Comparison of ENCODE assay signal across 8 mouse cellular contexts in genomic region chr9:50500974-50501501, GRCm38 (mm10). TPM values are rescaled to one million over a fixed set of nuclear protein-coding genes. Genes with fewer than 3 reads are reported as not detected.
DNase-seq lines count a peak whose midpoint lies in the region; ATAC-seq and TF ChIP-seq lines count a peak whose summit lies in the region.

No protein-coding gene starts in this region.

- no peaks in the 10 kb centered on the region for H3K36me3 ChIP-seq in lung, postnatal 0 days (ENCODE audit: insufficient read depth, low read length)
- H3K36me3 ChIP-seq in embryonic facial prominence, embryonic 10.5 days (replicated peaks) = no peaks in the 10 kb centered on the region
- no peaks in the 10 kb centered on the region for H3K36me3 ChIP-seq in hindbrain, embryonic 14.5 days (replicated peaks; ENCODE audit: control insufficient read depth, insufficient read depth)
- H3K36me3 ChIP-seq in midbrain, embryonic 10.5 days = no peaks in the 10 kb centered on the region

- intact Hi-C loops in gastrocnemius, postnatal 14 days (cut with DNase I; ENCODE audit: low total_unique reads) = no loop called here

- H3K4me3 ChIP-seq in lung, postnatal 0 days (ENCODE audit: low read depth, low read length) = peak overlapping the region; percentile 8; the same call in 1 of the 2 replicates
- peak overlapping the region; percentile 48 for H3K4me3 ChIP-seq in embryonic facial prominence, embryonic 10.5 days
- peak overlapping the region; percentile 27 for H3K4me3 ChIP-seq in hindbrain, embryonic 14.5 days (replicated peaks; ENCODE audit: low read length)
- peak overlapping the region; percentile 47 for H3K4me3 ChIP-seq in midbrain, embryonic 10.5 days

- DNase-seq in lung, postnatal 0 days (ENCODE audit: low spot score) = peak; percentile 92
- DNase-seq in lung, postnatal 4 days = no peak
- peak; percentile 66 for DNase-seq in embryonic facial prominence, embryonic 10.5 days (ENCODE audit: low spot score)
- peak; percentile 77 for DNase-seq in hindbrain, embryonic 14.5 days (ENCODE audit: low spot score)
- DNase-seq in midbrain, embryonic 10.5 days (ENCODE audit: low spot score) = peak; percentile 48
- DNase-seq in frontal cortex, postnatal 36 days (ENCODE audit: low spot score in 2 of 2) = no peak
- DNase-seq in gastrocnemius, postnatal 14 days = no peak
- no peak for DNase-seq in urinary bladder, postnatal 14 days (ENCODE audit: low spot score)

- no peaks in the 10 kb centered on the region for H3K4me1 ChIP-seq in lung, postnatal 0 days (ENCODE audit: insufficient read depth, low read depth, low read length)
- H3K4me1 ChIP-seq in embryonic facial prominence, embryonic 10.5 days = peaks cover 18% of the 10 kb centered on the region
- H3K4me1 ChIP-seq in hindbrain, embryonic 14.5 days (replicated peaks; ENCODE audit: control insufficient read depth, insufficient read depth, low read length) = 0 out of 2 replicates have a peak, but pooled peaks cover 5% of the 10 kb centered on the region
- H3K4me1 ChIP-seq in midbrain, embryonic 10.5 days = peaks cover 23% of the 10 kb centered on the region

- no peak overlapping the region for H3K9ac ChIP-seq in lung, postnatal 0 days (replicated peaks; ENCODE audit: low read depth)
- peak overlapping the region; percentile 53 for H3K9ac ChIP-seq in hindbrain, embryonic 14.5 days

- H3K4me2 ChIP-seq in lung, postnatal 0 days (replicated peaks; ENCODE audit: low read depth, low read length) = peak overlapping the region; percentile 27
- peak overlapping the region; percentile 52 for H3K4me2 ChIP-seq in hindbrain, embryonic 14.5 days (replicated peaks)

- TF ChIP-seq CTCF in lung, postnatal 0 days (IDR thresholded peaks at IDR 0.05) = no peak

- ATAC-seq in lung, postnatal 0 days = peak; percentile 89
- ATAC-seq in hindbrain, embryonic 14.5 days (ENCODE audit: low FRiP score) = peak; percentile 76

- H3K9me3 ChIP-seq in lung, postnatal 0 days (ENCODE audit: low read length) = no peaks in the 10 kb centered on the region
- no peaks in the 10 kb centered on the region for H3K9me3 ChIP-seq in embryonic facial prominence, embryonic 10.5 days
- no peaks in the 10 kb centered on the region for H3K9me3 ChIP-seq in hindbrain, embryonic 14.5 days (ENCODE audit: control insufficient read depth, low read length)
- no peaks in the 10 kb centered on the region for H3K9me3 ChIP-seq in midbrain, embryonic 10.5 days (replicated peaks)

- WGBS in lung, postnatal 0 days = 20% methylated on average over 14 of the region's 14 CpGs
- 26% methylated on average over 14 of the region's 14 CpGs for WGBS in embryonic facial prominence, embryonic 10.5 days
- 25% methylated on average over 14 of the region's 14 CpGs for WGBS in hindbrain, embryonic 14.5 days
- WGBS in midbrain, embryonic 10.5 days = 31% methylated on average over 14 of the region's 14 CpGs

- H3K27ac ChIP-seq in lung, postnatal 0 days (ENCODE audit: low read length) = no peak overlapping the region
- peak overlapping the region; percentile 73 for H3K27ac ChIP-seq in embryonic facial prominence, embryonic 10.5 days (replicated peaks)
- peak overlapping the region; percentile 69 for H3K27ac ChIP-seq in hindbrain, embryonic 14.5 days
- H3K27ac ChIP-seq in midbrain, embryonic 10.5 days (replicated peaks) = peak overlapping the region; percentile 74

- no peaks in the 10 kb centered on the region for H3K27me3 ChIP-seq in lung, postnatal 0 days (replicated peaks; ENCODE audit: insufficient read depth, low read length)
- H3K27me3 ChIP-seq in embryonic facial prominence, embryonic 10.5 days (replicated peaks; ENCODE audit: low read depth, poor library complexity, severe bottlenecking) = no peaks in the 10 kb centered on the region
- no peaks in the 10 kb centered on the region for H3K27me3 ChIP-seq in hindbrain, embryonic 14.5 days (ENCODE audit: control insufficient read depth, insufficient read depth, low read length)
- H3K27me3 ChIP-seq in midbrain, embryonic 10.5 days (ENCODE audit: low read depth, poor library complexity, severe bottlenecking) = peaks cover 7% of the 10 kb centered on the region; the same call in 1 of the 2 replicates

- TF ChIP-seq EP300 in lung, postnatal 0 days (IDR thresholded peaks at IDR 0.05) = no peak

RNA-seq across cellular contexts. Expression of gene Plet1, which starts 6.7 kb away (rescaled TPM):
- polyA plus RNA-seq in lung, postnatal 0 days (2015; fragmentation: Nextera tagmentation; extraction: Ambion mirVana) = 53.8 and 60.8 TPM in 2 replicates
- polyA plus RNA-seq in embryonic facial prominence, embryonic 10.5 days (2016; fragmentation: Nextera tagmentation; extraction: Ambion mirVana) = 1.4 and 1.6 TPM in 2 replicates
- polyA plus RNA-seq in hindbrain, embryonic 14.5 days (2014; fragmentation: Nextera tagmentation; extraction: Ambion mirVana) = 0.24 and 0.43 TPM in 2 replicates
- polyA plus RNA-seq in midbrain, embryonic 10.5 days (2016; fragmentation: Nextera tagmentation; extraction: Ambion mirVana) = 0.32 and 0.36 TPM in 2 replicates
- total RNA-seq in gastrocnemius, postnatal 14 days (2021) = not detected

RNA-seq across cellular contexts. Expression of gene Pts, which starts 27.5 kb away (rescaled TPM):
- polyA plus RNA-seq in lung, postnatal 0 days (2015; fragmentation: Nextera tagmentation; extraction: Ambion mirVana) = 76.0 and 79.4 TPM in 2 replicates
- 62.5 and 68.9 TPM in 2 replicates for polyA plus RNA-seq in embryonic facial prominence, embryonic 10.5 days (2016; fragmentation: Nextera tagmentation; extraction: Ambion mirVana)
- polyA plus RNA-seq in hindbrain, embryonic 14.5 days (2014; fragmentation: Nextera tagmentation; extraction: Ambion mirVana) = 96.7 and 120 TPM in 2 replicates
- 86.9 and 95.9 TPM in 2 replicates for polyA plus RNA-seq in midbrain, embryonic 10.5 days (2016; fragmentation: Nextera tagmentation; extraction: Ambion mirVana)
- total RNA-seq in gastrocnemius, postnatal 14 days (2021) = 10 to 100 TPM; 10.9 to 11.4 TPM

RNA-seq across cellular contexts. Expression of gene Il18, which starts 53.6 kb away (rescaled TPM):
- 26.8 and 29.3 TPM in 2 replicates for polyA plus RNA-seq in lung, postnatal 0 days (2015; fragmentation: Nextera tagmentation; extraction: Ambion mirVana)
- 0.94 and 1.2 TPM in 2 replicates for polyA plus RNA-seq in embryonic facial prominence, embryonic 10.5 days (2016; fragmentation: Nextera tagmentation; extraction: Ambion mirVana)
- 18.6 and 19.2 TPM in 2 replicates for polyA plus RNA-seq in hindbrain, embryonic 14.5 days (2014; fragmentation: Nextera tagmentation; extraction: Ambion mirVana)
- 8.9 and 14.6 TPM in 2 replicates for polyA plus RNA-seq in midbrain, embryonic 10.5 days (2016; fragmentation: Nextera tagmentation; extraction: Ambion mirVana)
- under 1 TPM; 0.53 to 0.74 TPM for total RNA-seq in gastrocnemius, postnatal 14 days (2021)

RNA-seq across cellular contexts. Expression of gene Bco2, which starts 53.9 kb away (rescaled TPM):
- 0.19 and 0.39 TPM in 2 replicates for polyA plus RNA-seq in lung, postnatal 0 days (2015; fragmentation: Nextera tagmentation; extraction: Ambion mirVana)
- 0.09 and 0.34 TPM in 2 replicates for polyA plus RNA-seq in embryonic facial prominence, embryonic 10.5 days (2016; fragmentation: Nextera tagmentation; extraction: Ambion mirVana)
- polyA plus RNA-seq in hindbrain, embryonic 14.5 days (2014; fragmentation: Nextera tagmentation; extraction: Ambion mirVana) = 0.25 and 0.35 TPM in 2 replicates
- polyA plus RNA-seq in midbrain, embryonic 10.5 days (2016; fragmentation: Nextera tagmentation; extraction: Ambion mirVana) = 0.19 and 0.34 TPM in 2 replicates
- total RNA-seq in gastrocnemius, postnatal 14 days (2021) = under 1 TPM; 0.13 to 0.18 TPM

Comparison
In these comparisons a context has a peak if more than half of its experiments do, and no peak if none do; other contexts are left out.
1. DNase-seq: peak in lung, postnatal 0 days (single experiment), embryonic facial prominence, embryonic 10.5 days (single experiment), hindbrain, embryonic 14.5 days (single experiment) and midbrain, embryonic 10.5 days (single experiment); none in lung, postnatal 4 days (0 of 2), frontal cortex, postnatal 36 days (0 of 2), gastrocnemius, postnatal 14 days (single experiment) and urinary bladder, postnatal 14 days (single experiment).
2. RNA of gene Plet1, which starts 6.7 kb away (polyA plus RNA-seq): 53.8 to 60.8 TPM in lung, postnatal 0 days; 1.4 to 1.6 TPM in embryonic facial prominence, embryonic 10.5 days, 0.32 to 0.36 TPM in midbrain, embryonic 10.5 days and 0.24 to 0.43 TPM in hindbrain, embryonic 14.5 days; every median in the first group is over 10 times any median in the second.
3. Peak in every context shown above with its lines, with median percentiles within 50 percentile points of each other: H3K4me3 ChIP-seq.